Mouse (Mus musculus) forebrain, postnatal 0 days (tissue): ENCODE measurements around the gene Gm28230. TPM values are rescaled to one million over a fixed set of nuclear protein-coding genes. Genes with fewer than 3 reads are reported as not detected.

Experiments used
- ATAC-seq: fragments of 200-750 bp; cut with Nextera tagmentation; 2 replicates; pipeline ENCODE4 v1.8.0; 2017; ENCODE audit warnings: mild to moderate bottlenecking, moderate library complexity
- DNase-seq: peaks from one replicate; pipeline ENCODE4 v3.0.0-alpha.2; 2015
- H3K27ac ChIP-seq: fragments of 300-500 bp; sonication (generic); 2 replicates; pipeline ENCODE4 v1.5.1; 2014; ENCODE audit warnings: low read depth, mild to moderate bottlenecking, antibody characterized with exemption, low read length, moderate library complexity, mixed read lengths
- H3K27me3 ChIP-seq: fragments of 300-500 bp; sonication (generic); 2 replicates; pipeline ENCODE4 v1.6.1; 2014; ENCODE audit warnings: mild to moderate bottlenecking, low read length, mixed read lengths; ENCODE audit not compliant: insufficient read depth
- H3K36me3 ChIP-seq: fragments of 300-500 bp; sonication (generic); 2 replicates; pipeline ENCODE4 v1.6.1; 2014; ENCODE audit warnings: mild to moderate bottlenecking, moderate library complexity; ENCODE audit not compliant: insufficient read depth
- H3K4me1 ChIP-seq: fragments of 300-500 bp; sonication (generic); 2 replicates; pipeline ENCODE4 v1.6.1; 2014; ENCODE audit warnings: antibody characterized with exemption; ENCODE audit not compliant: insufficient read depth
- H3K4me2 ChIP-seq: fragments of 300-500 bp; sonication (generic); 2 replicates; pipeline ENCODE4 v1.6.1; 2014; ENCODE audit warnings: low read depth, mild to moderate bottlenecking, moderate library complexity
- H3K4me3 ChIP-seq: fragments of 300-500 bp; sonication (generic); 2 replicates; pipeline ENCODE4 v1.5.1; 2014; ENCODE audit warnings: low read depth, low read length, mixed read lengths
- H3K9ac ChIP-seq: fragments of 300-500 bp; sonication (generic); 2 replicates; pipeline ENCODE4 v1.6.1; 2014; ENCODE audit warnings: mild to moderate bottlenecking
- H3K9me3 ChIP-seq: fragments of 300-500 bp; sonication (generic); 2 replicates; pipeline ENCODE4 v1.6.1; 2016; ENCODE audit warnings: low read length
- CTCF ChIP-seq: sonication (generic); IDR thresholded peaks from 2 replicates; pipeline ENCODE4 v1.5.1; 2016; ENCODE audit warnings: antibody characterized with exemption, control low read depth, low read depth
- WGBS: fragments of 180-500 bp; shearing (Covaris S2); extraction: QIAGEN DNeasy Blood & Tissue Kit; methylation state at CpG from one replicate; pipeline ENCODE4 v1.1.7; 2014; 5-methylcytosine and 5-hydroxymethylcytosine counted together
- polyA plus RNA-seq: library from polyadenylated mRNA; unstranded; fragments of >200 nt; fragmentation: Nextera tagmentation; extraction: Ambion mirVana; gene quantifications from 2 replicates; pipeline ENCODE4 v1.2.1, GENCODE M21; 2015
- total RNA-seq: library from RNA; depleted of rRNA; stranded (reverse); fragments of >200 nt; gene quantifications from 2 replicates; pipeline ENCODE4 v1.2.3, GENCODE M21; 2014

The Gm28230 gene
- total and polyA plus RNA-seq, 2 experiments from 2014 or later, result not detected

- Histone ChIP-seq H3K27me3 (peaks cover 90% of the 10 kb centered on the region), H3K9me3 (0 out of 2 replicates have a peak, but pooled peaks cover 4% of the 10 kb centered on the region), H3K4me1 (no peaks in the 10 kb centered on the region), H3K36me3 (no peaks in the 10 kb centered on the region), H3K4me3 (no peak overlapping the region), H3K4me2 (no peak overlapping the region), H3K27ac (no peak overlapping the region), H3K9ac (no peak overlapping the region)
- DNase-seq (no peak), ATAC-seq (no peak)
- WGBS, result 2% methylated on average over 27 of the region's 27 CpGs
- no peak for TF ChIP-seq CTCF
Measured at GRCm38 (mm10) chr2:74686988-74687697, 39.4 kb upstream of the Gm28230 start.

GRCm38 (mm10) chr2:74687698-74688555 lies 38.6 kb upstream of the Gm28230 start:
- under 1% methylated on average over 31 of the region's 31 CpGs for WGBS

GRCm38 (mm10) chr2:74688795-74689573 lies 37.5 kb upstream of the Gm28230 start:
- no peak for ATAC-seq
- H3K4me3 ChIP-seq, result no peak overlapping the region

More at GRCm38 (mm10) chr2:74687698-74688555, 38.6 kb upstream of the Gm28230 start:
- Histone ChIP-seq H3K36me3 (no peaks in the 10 kb centered on the region), H3K4me3 (no peak overlapping the region), H3K9me3 (0 out of 2 replicates have a peak, but pooled peaks cover 4% of the 10 kb centered on the region), H3K27ac (no peak overlapping the region), H3K4me1 (no peaks in the 10 kb centered on the region), H3K9ac (no peak overlapping the region), H3K27me3 (peaks cover 94% of the 10 kb centered on the region), H3K4me2 (no peak overlapping the region)
- no peak for TF ChIP-seq CTCF
- ATAC-seq (no peak), DNase-seq (no peak)

GRCm38 (mm10) chr2:74689574-74690337 lies 36.8 kb upstream of the Gm28230 start:
- Histone ChIP-seq H3K9ac (no peak overlapping the region), H3K4me1 (no peaks in the 10 kb centered on the region), H3K4me2 (no peak overlapping the region), H3K36me3 (no peaks in the 10 kb centered on the region), H3K27me3 (peaks cover 92% of the 10 kb centered on the region), H3K4me3 (no peak overlapping the region), H3K27ac (no peak overlapping the region), H3K9me3 (0 out of 2 replicates have a peak, but pooled peaks cover 4% of the 10 kb centered on the region)
- TF ChIP-seq CTCF, result no peak
- DNase-seq, result no peak
- no peak for ATAC-seq
- WGBS, result 3% methylated on average over 24 of the region's 24 CpGs

More at GRCm38 (mm10) chr2:74688795-74689573, 37.5 kb upstream of the Gm28230 start:
- Histone ChIP-seq H3K4me2 (no peak overlapping the region), H3K27ac (no peak overlapping the region), H3K9me3 (0 out of 2 replicates have a peak, but pooled peaks cover 4% of the 10 kb centered on the region), H3K9ac (no peak overlapping the region), H3K36me3 (no peaks in the 10 kb centered on the region), H3K27me3 (peaks cover 94% of the 10 kb centered on the region), H3K4me1 (no peaks in the 10 kb centered on the region)
- DNase-seq, result no peak
- 2% methylated on average over 12 of the region's 12 CpGs for WGBS
- no peak for TF ChIP-seq CTCF

GRCm38 (mm10) chr2:74690338-74690716 lies 36.2 kb upstream of the Gm28230 start:
- no peak overlapping the region for H3K4me2 ChIP-seq
- no peak for ATAC-seq
- 10% methylated on average over 8 of the region's 8 CpGs for WGBS
- peaks cover 92% of the 10 kb centered on the region for H3K27me3 ChIP-seq
- no peak overlapping the region for H3K9ac ChIP-seq
- no peak for DNase-seq
- H3K4me3 ChIP-seq, result no peak overlapping the region
- TF ChIP-seq CTCF, result no peak
- 0 out of 2 replicates have a peak, but pooled peaks cover 4% of the 10 kb centered on the region for H3K9me3 ChIP-seq
- H3K36me3 ChIP-seq, result no peaks in the 10 kb centered on the region
- H3K4me1 ChIP-seq, result no peaks in the 10 kb centered on the region
- no peak overlapping the region for H3K27ac ChIP-seq
